8 mouse cellular contexts compared by ENCODE assay signal in genomic region chr6:113344321-113344720, GRCm38 (mm10). TPM values are rescaled to one million over a fixed set of nuclear protein-coding genes. Genes with fewer than 3 reads are reported as not detected.
DNase-seq lines count a peak whose midpoint lies in the region; ATAC-seq and TF ChIP-seq lines count a peak whose summit lies in the region.

No protein-coding gene starts in this region.

- H3K4me1 ChIP-seq in heart, adult 2 months (ENCODE audit: control insufficient read depth, insufficient read depth, low read length) = peaks cover 11% of the 10 kb centered on the region
- peaks cover 15% of the 10 kb centered on the region for H3K4me1 ChIP-seq in lung, embryonic 14.5 days (ENCODE audit: insufficient read depth)
- H3K4me1 ChIP-seq in stomach, embryonic 15.5 days = peaks cover 21% of the 10 kb centered on the region

- peak overlapping the region; percentile 99; the same call in 1 of the 2 replicates for H3K4me3 ChIP-seq in heart, adult 2 months
- H3K4me3 ChIP-seq in lung, embryonic 14.5 days (ENCODE audit: low read depth, low read length) = peak overlapping the region; percentile 59
- H3K4me3 ChIP-seq in stomach, embryonic 15.5 days (replicated peaks) = no peak overlapping the region; the same call in 1 of the 2 replicates

- 2% methylated on average over 2 of the region's 2 CpGs for WGBS in heart, adult 2 months
- WGBS in lung, embryonic 14.5 days = 31% methylated on average over 2 of the region's 2 CpGs
- WGBS in stomach, embryonic 15.5 days = 26% methylated on average over 2 of the region's 2 CpGs

- peak overlapping the region; percentile 94; the same call in 1 of the 2 replicates for H3K9ac ChIP-seq in heart, adult 2 months (ENCODE audit: low read depth, low read length)
- peak overlapping the region; percentile 76 for H3K9ac ChIP-seq in lung, embryonic 14.5 days
- H3K9ac ChIP-seq in stomach, embryonic 15.5 days = no peak overlapping the region

- TF ChIP-seq EP300 in heart, adult 2 months (IDR thresholded peaks at IDR 0.05; ENCODE audit: insufficient read depth, low read depth, low read length) = peak; percentile 39; the same call in 1 of the 2 replicates

- H3K79me2 ChIP-seq in heart, adult 2 months (replicated peaks; ENCODE audit: control insufficient read depth, insufficient read depth, low read length) = no peaks in the 10 kb centered on the region

- no peaks in the 10 kb centered on the region; the same call in none of the 2 replicates for H3K36me3 ChIP-seq in heart, adult 2 months (ENCODE audit: control insufficient read depth, insufficient read depth, low read length)
- H3K36me3 ChIP-seq in lung, embryonic 14.5 days (ENCODE audit: insufficient read depth) = peaks cover 18% of the 10 kb centered on the region
- 0 out of 2 replicates have a peak, but pooled peaks cover 3% of the 10 kb centered on the region for H3K36me3 ChIP-seq in stomach, embryonic 15.5 days

- peak overlapping the region; percentile 97 for H3K27ac ChIP-seq in heart, adult 2 months
- H3K27ac ChIP-seq in lung, embryonic 14.5 days (ENCODE audit: low read depth) = peak overlapping the region; percentile 63
- peak overlapping the region; percentile 55; the same call in 1 of the 2 replicates for H3K27ac ChIP-seq in stomach, embryonic 15.5 days

- no peaks in the 10 kb centered on the region for H3K27me3 ChIP-seq in heart, adult 2 months (ENCODE audit: control insufficient read depth, insufficient read depth, low read length)
- no peaks in the 10 kb centered on the region for H3K27me3 ChIP-seq in lung, embryonic 14.5 days (ENCODE audit: insufficient read depth, low read length)
- no peaks in the 10 kb centered on the region for H3K27me3 ChIP-seq in stomach, embryonic 15.5 days (replicated peaks)

- H3K4me2 ChIP-seq in lung, embryonic 14.5 days = peak overlapping the region; percentile 65
- peak overlapping the region; percentile 84 for H3K4me2 ChIP-seq in stomach, embryonic 15.5 days

- peak; percentile 38 to 47 for DNase-seq in layer of hippocampus, postnatal 10 days (ENCODE audit: low spot score in 2 of 2)
- no peak for DNase-seq in layer of hippocampus, adult 8-10 months (ENCODE audit: low spot score in 2 of 2)
- peak; percentile 68 to 77 for DNase-seq in cerebellum, postnatal 10 days
- DNase-seq in heart, adult 2 months = peak; percentile 87 to 90
- DNase-seq in kidney, adult 11 months = peak; percentile 95
- DNase-seq in lung, embryonic 14.5 days = peak; percentile 85
- DNase-seq in thymus, postnatal 10 days (ENCODE audit: low spot score in 2 of 2) = no peak

- ATAC-seq in lung, embryonic 14.5 days (ENCODE audit: insufficient read depth) = no peak; the same call in 1 of the 2 replicates
- ATAC-seq in stomach, embryonic 15.5 days (ENCODE audit: insufficient read depth, low FRiP score, low read depth) = no peak

- no peaks in the 10 kb centered on the region for H3K9me3 ChIP-seq in lung, embryonic 14.5 days (ENCODE audit: low read depth, low read length)
- H3K9me3 ChIP-seq in stomach, embryonic 15.5 days = no peaks in the 10 kb centered on the region

- intact Hi-C loops in heart, adult 2 months (cut with DNase I) = no loop called here

- TF ChIP-seq CTCF in heart, adult 2 months (IDR thresholded peaks at IDR 0.05) = no peak
- TF ChIP-seq CTCF in lung, embryonic 14.5 days (IDR thresholded peaks at IDR 0.05; ENCODE audit: low read depth) = no peak

- peak; percentile 8; the same call in 1 of the 2 replicates for TF ChIP-seq POLR2A in heart, adult 2 months (IDR thresholded peaks at IDR 0.05; ENCODE audit: insufficient read depth, low read depth, low read length)

RNA-seq across cellular contexts. Expression of gene Camk1, which starts 0.5 kb away (rescaled TPM):
- total RNA-seq in layer of hippocampus, postnatal 10 days (2021) = 10 to 100 TPM; 59.5 to 64.3 TPM
- total RNA-seq in layer of hippocampus, adult 8-10 months (2022) = 10 to 100 TPM; 57.2 to 74.1 (median 63.7) TPM
- 10 to 100 TPM; 63.0 to 68.2 TPM for total RNA-seq in heart, adult 2 months (2021)
- polyA plus RNA-seq in heart, adult 2 months (2012; rRNA removed) = 74.8 and 98.0 TPM in 2 replicates
- polyA plus RNA-seq in lung, embryonic 14.5 days (2014; fragmentation: Nextera tagmentation; extraction: Ambion mirVana) = 109 and 110 TPM in 2 replicates
- 92.7 and 94.4 TPM in 2 replicates for polyA plus RNA-seq in stomach, embryonic 15.5 days (2015; fragmentation: Nextera tagmentation; extraction: Ambion mirVana)

RNA-seq across cellular contexts. Expression of gene Ogg1, which starts 17.5 kb away (rescaled TPM):
- 1 to 10 TPM; 6.7 to 8.0 TPM for total RNA-seq in layer of hippocampus, postnatal 10 days (2021)
- 10 to 100 TPM in 2 of 4 experiments, 1 to 10 TPM in 2; 7.6 to 11.1 (median 9.4) TPM for total RNA-seq in layer of hippocampus, adult 8-10 months (2022)
- total RNA-seq in heart, adult 2 months (2021) = 1 to 10 TPM; 5.0 to 5.7 TPM
- 10.2 and 10.3 TPM in 2 replicates for polyA plus RNA-seq in heart, adult 2 months (2012; rRNA removed)
- polyA plus RNA-seq in lung, embryonic 14.5 days (2014; fragmentation: Nextera tagmentation; extraction: Ambion mirVana) = 16.9 and 17.7 TPM in 2 replicates
- polyA plus RNA-seq in stomach, embryonic 15.5 days (2015; fragmentation: Nextera tagmentation; extraction: Ambion mirVana) = 13.1 and 13.3 TPM in 2 replicates

RNA-seq across cellular contexts. Expression of gene Tada3, which starts 33.4 kb away (rescaled TPM):
- 10 to 100 TPM; 51.0 to 58.4 TPM for total RNA-seq in layer of hippocampus, postnatal 10 days (2021)
- total RNA-seq in layer of hippocampus, adult 8-10 months (2022) = 10 to 100 TPM; 43.4 to 49.8 (median 47.7) TPM
- total RNA-seq in heart, adult 2 months (2021) = 10 to 100 TPM; 23.5 to 24.2 TPM
- polyA plus RNA-seq in heart, adult 2 months (2012; rRNA removed) = 16.1 and 16.2 TPM in 2 replicates
- polyA plus RNA-seq in lung, embryonic 14.5 days (2014; fragmentation: Nextera tagmentation; extraction: Ambion mirVana) = 45.9 and 49.4 TPM in 2 replicates
- 44.1 and 44.2 TPM in 2 replicates for polyA plus RNA-seq in stomach, embryonic 15.5 days (2015; fragmentation: Nextera tagmentation; extraction: Ambion mirVana)

RNA-seq across cellular contexts. Expression of gene Arpc4, which starts 33.6 kb away (rescaled TPM):
- total RNA-seq in layer of hippocampus, postnatal 10 days (2021) = 100 to 1,000 TPM; 324 to 337 TPM
- 100 to 1,000 TPM; 282 to 324 (median 303) TPM for total RNA-seq in layer of hippocampus, adult 8-10 months (2022)
- 10 to 100 TPM; 66.4 to 66.9 TPM for total RNA-seq in heart, adult 2 months (2021)
- 26.6 and 34.2 TPM in 2 replicates for polyA plus RNA-seq in heart, adult 2 months (2012; rRNA removed)
- polyA plus RNA-seq in lung, embryonic 14.5 days (2014; fragmentation: Nextera tagmentation; extraction: Ambion mirVana) = 211 and 214 TPM in 2 replicates
- 362 and 387 TPM in 2 replicates for polyA plus RNA-seq in stomach, embryonic 15.5 days (2015; fragmentation: Nextera tagmentation; extraction: Ambion mirVana)

RNA-seq across cellular contexts. Expression of gene Brpf1, which starts 37.4 kb away (rescaled TPM):
- 10 to 100 TPM; 28.3 to 28.6 TPM for total RNA-seq in layer of hippocampus, postnatal 10 days (2021)
- total RNA-seq in layer of hippocampus, adult 8-10 months (2022) = 10 to 100 TPM; 36.8 to 40.5 (median 38.4) TPM
- total RNA-seq in heart, adult 2 months (2021) = 10 to 100 TPM; 11.0 to 14.4 TPM
- 9.9 and 12.8 TPM in 2 replicates for polyA plus RNA-seq in heart, adult 2 months (2012; rRNA removed)
- polyA plus RNA-seq in lung, embryonic 14.5 days (2014; fragmentation: Nextera tagmentation; extraction: Ambion mirVana) = 24.6 and 26.4 TPM in 2 replicates
- 15.9 and 17.6 TPM in 2 replicates for polyA plus RNA-seq in stomach, embryonic 15.5 days (2015; fragmentation: Nextera tagmentation; extraction: Ambion mirVana)

Comparison
In these comparisons a context has a peak if more than half of its experiments do, and no peak if none do; other contexts are left out.
1. DNase-seq: peak in layer of hippocampus, postnatal 10 days (2 of 2), cerebellum, postnatal 10 days (2 of 2), heart, adult 2 months (2 of 2), kidney, adult 11 months (single experiment) and lung, embryonic 14.5 days (single experiment); none in layer of hippocampus, adult 8-10 months (0 of 2) and thymus, postnatal 10 days (0 of 2).
2. Peak in every context shown above with its lines, with median percentiles within 50 percentile points of each other: H3K27ac ChIP-seq.